Mouse (Mus musculus): ENCODE data around the gene Vmn1r24.
"Not testable (repeated sequence)": the region's sequence is repeated elsewhere in the genome, so short reads cannot be mapped to it uniquely, and the experiment has no call there.

Vmn1r24 gene

DNA sequence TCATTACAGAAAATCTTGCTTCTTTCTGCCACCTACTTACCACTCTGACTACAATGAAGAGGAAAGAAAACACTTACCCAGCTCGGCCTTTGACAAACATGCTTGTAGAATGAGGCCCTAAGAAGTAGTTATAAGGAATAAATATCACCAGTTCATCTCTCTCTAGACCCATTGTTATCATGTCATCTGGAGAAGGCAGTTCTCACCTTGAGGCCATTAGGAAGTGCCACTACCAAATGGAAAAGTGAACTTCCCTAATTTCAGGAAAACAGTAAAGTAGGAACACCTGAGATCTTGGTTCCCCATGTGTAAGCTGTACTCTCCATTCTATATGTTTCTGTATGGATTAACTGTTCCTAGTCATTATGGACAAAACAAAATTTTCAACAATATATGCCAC is at the start of gene Vmn1r24:
TSS of gene Vmn1r24 (minus strand) at position 101 of the 400 bp plus-strand sequence.
- not testable (repeated sequence) for DNase-seq

DNA sequence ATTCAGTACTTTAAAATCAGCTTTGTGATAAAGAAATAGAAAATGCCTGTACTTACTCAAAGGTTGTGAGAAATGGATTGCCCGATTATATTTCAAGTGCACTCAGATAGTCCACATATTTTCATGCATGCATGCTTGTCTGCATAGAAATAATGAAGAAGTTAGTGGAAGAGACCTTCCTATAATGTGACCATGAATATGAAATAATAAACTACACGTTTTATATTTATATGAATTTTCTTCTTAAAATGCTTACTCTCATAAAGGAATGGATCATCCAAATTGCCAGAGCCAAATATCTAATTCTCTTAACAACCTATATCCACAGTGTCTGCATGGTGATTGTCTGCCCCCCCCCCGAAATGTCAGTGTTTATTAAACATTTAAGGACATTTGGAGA is 19.4 kb upstream of the Vmn1r24 start, which contains the start of gene Vmn1r25:
TSS of gene Vmn1r25 (minus strand) at position 101 of the 400 bp plus-strand sequence.
- DNase-seq = no peak

DNA sequence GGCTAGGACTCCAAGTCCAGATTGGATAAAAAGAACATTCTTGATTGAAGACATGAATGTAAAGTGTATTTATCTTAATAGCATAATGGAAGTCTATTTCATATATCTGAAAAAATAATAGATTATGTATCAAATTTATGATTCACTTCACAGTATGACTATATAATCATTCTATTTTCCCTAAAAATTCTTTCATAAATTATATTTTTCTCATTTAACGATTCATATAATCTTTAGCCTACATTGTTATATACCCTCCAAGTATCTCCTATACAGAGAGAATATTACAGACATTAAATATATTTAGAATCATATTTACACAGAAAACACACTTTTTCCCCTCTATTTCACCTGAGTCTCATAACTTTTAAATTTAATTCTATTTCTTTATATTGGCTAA is 34.6 kb downstream of the Vmn1r24 start, which contains the start of gene Vmn1r23:
TSS of gene Vmn1r23 (minus strand) at position 101 of the 400 bp plus-strand sequence.
- DNase-seq = no peak

DNA sequence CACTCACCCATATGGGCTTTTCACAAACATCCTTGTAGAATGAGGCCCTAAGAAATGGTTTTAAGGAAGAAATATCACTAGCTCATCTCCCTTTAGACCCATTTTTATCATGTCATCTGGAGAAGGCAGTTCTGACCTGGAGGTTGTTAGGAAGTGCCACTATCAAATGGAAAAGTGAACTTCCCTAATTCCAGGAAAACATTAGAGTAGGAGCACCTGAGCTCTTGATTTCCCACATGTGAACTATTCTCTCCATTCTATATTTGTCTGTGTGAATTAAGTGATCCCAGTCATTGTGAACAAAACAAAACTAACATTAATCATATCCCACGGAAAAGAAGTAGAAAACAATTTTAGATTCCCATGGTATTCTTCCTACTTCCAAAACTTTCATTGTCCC is 53.4 kb downstream of the Vmn1r24 start, which contains the start of gene Vmn1r22:
TSS of gene Vmn1r22 (minus strand) at position 101 of the 400 bp plus-strand sequence.
- no peak for DNase-seq
